ENCODE assay signal across 9 mouse cellular contexts in the genomic region with DNA sequence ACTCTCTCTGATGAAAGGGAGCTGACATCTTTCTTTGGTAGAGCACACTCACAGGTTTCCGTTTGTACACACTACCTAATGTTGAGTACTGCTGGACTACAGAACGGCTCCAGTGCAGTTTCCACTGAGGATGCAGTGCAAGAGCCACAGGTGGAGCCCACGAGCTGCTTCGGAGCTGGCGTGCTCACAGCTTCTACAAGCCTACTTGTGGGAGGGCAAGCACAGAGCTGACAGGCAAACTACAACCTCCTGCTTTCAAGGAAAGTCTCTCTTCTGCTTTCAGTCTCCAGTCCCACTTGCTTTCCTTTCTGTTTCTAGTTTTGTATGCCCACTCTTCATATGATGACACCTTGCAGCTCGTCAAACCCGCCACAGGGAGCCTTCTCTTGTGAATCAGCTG.
DNase-seq lines count a peak whose midpoint lies in the region; TF ChIP-seq lines count a peak whose summit lies in the region.
"Had no signal": no experiment of that assay in that cellular context is flagged by ENCODE, and none has a peak within 500 bp of the region (broad histone marks: within the 10 kb centered on the region; RNA-seq: fewer than 3 reads in every experiment).

No protein-coding gene starts in this region.

- H3K79me2 ChIP-seq in CH12.LX (replicated peaks; ENCODE audit: control insufficient read depth, extremely low read depth, insufficient read depth, poor library complexity, severe bottlenecking), result no peaks in the 10 kb centered on the region

- no peaks in the 10 kb centered on the region for H3K27me3 ChIP-seq in CH12.LX (replicated peaks)
- H3K27me3 ChIP-seq: neural tube, embryonic 13.5 days had no signal

- H3K36me3 ChIP-seq in CH12.LX (replicated peaks in 1 of 2; ENCODE audit: control insufficient read depth in 1 of 2, insufficient read depth in 1 of 2, low read length in 1 of 2), result no peaks in the 10 kb centered on the region
- H3K36me3 ChIP-seq: neural tube, embryonic 13.5 days had no signal

- peak in 1 of 2 experiments; percentile 82; a peak in 2 of 4 replicates for TF ChIP-seq CTCF in CH12.LX (conservative IDR thresholded peaks at IDR 0.05 in 1 of 2, IDR thresholded peaks at IDR 0.05 in 1 of 2; ENCODE audit: low read depth in 2 of 2, low read length in 2 of 2)
- TF ChIP-seq CTCF in olfactory bulb, adult 2 months (IDR thresholded peaks at IDR 0.05; ENCODE audit: insufficient read depth, low read depth, low read length), result peak; percentile 37; the same call in 1 of the 2 replicates

- TF ChIP-seq POLR2A in CH12.LX (IDR thresholded peaks at IDR 0.05; ENCODE audit: low read depth, low read length), result no peak
- TF ChIP-seq POLR2A in olfactory bulb, adult 2 months (IDR thresholded peaks at IDR 0.05; ENCODE audit: insufficient read depth, low read depth, low read length), result no peak

- dilution Hi-C loops in CH12.LX (cut with MboI; ENCODE audit: extremely low pct_ligation_motif_present, extremely low pct_unique_long_range_greater_than_20kb, low sequenced_read_pairs), result no loop called here

- no peaks in the 10 kb centered on the region for H3K9me3 ChIP-seq in CH12.LX (replicated peaks; ENCODE audit: low read length)
- H3K9me3 ChIP-seq: neural tube, embryonic 13.5 days had no signal

- peak; percentile 21; the same call in 1 of the 2 replicates for TF ChIP-seq EP300 in CH12.LX (IDR thresholded peaks at IDR 0.05; ENCODE audit: low read length)

- in situ Hi-C loops in CH12.LX (cut with MboI; ENCODE audit: low pct_ligation_motif_present, low pct_unique_long_range_greater_than_20kb, low sequenced_read_pairs), result loop anchor here (10.0 kb wide), 1 partner anchor 205 kb away; no protein-coding TSS in a partner anchor

- no peak overlapping the region for H3K9ac ChIP-seq in CH12.LX (ENCODE audit: insufficient read depth, low read depth)
- H3K9ac ChIP-seq: neural tube, embryonic 13.5 days had no signal

- H3K4me3 ChIP-seq in CH12.LX (replicated peaks in 1 of 3; ENCODE audit: low read depth in 2 of 3, low read length in 2 of 3, poor library complexity in 1 of 3), result no peak overlapping the region
- H3K4me3 ChIP-seq in olfactory bulb, adult 2 months (ENCODE audit: insufficient read depth, low read depth, low read length), result no peak overlapping the region
- H3K4me3 ChIP-seq: neural tube, embryonic 13.5 days had no signal

- DNase-seq in gastrocnemius, postnatal 10 days, result peak; percentile 12
- no peak for DNase-seq in gastrocnemius, postnatal 36 days
- peak; percentile 50 for DNase-seq in CH12.LX (ENCODE audit: extremely low read depth)
- peak; percentile 55 for DNase-seq in embryo, embryonic 10.5 days (ENCODE audit: low spot score)
- peak; percentile 42 to 53 for DNase-seq in heart, postnatal 14 days
- DNase-seq in left cerebral cortex, postnatal 36 days (ENCODE audit: low spot score in 2 of 2), result peak; percentile 47 to 54
- no peak for DNase-seq in gastrocnemius, postnatal 25 days

- no peak overlapping the region for H3K4me2 ChIP-seq in CH12.LX (ENCODE audit: insufficient read depth, low read depth, poor library complexity, severe bottlenecking)
- H3K4me2 ChIP-seq: neural tube, embryonic 13.5 days had no signal

- intact Hi-C loops in gastrocnemius, postnatal 36 days (cut with DNase I), result no loop called here
- intact Hi-C loops in heart, postnatal 14 days (cut with DNase I), result loop anchor here (1.0 to 5.0 kb wide), 2 partner anchors 83 to 202 kb away; no protein-coding TSS in a partner anchor
- intact Hi-C loops in left cerebral cortex, postnatal 36 days (cut with DNase I), result loop anchor here (10.0 kb wide), 1 partner anchor 85 kb away; the partner anchor contains the start of gene Rps6ka5

- TF ChIP-seq RAD21 in CH12.LX (IDR thresholded peaks at IDR 0.05; ENCODE audit: low read depth, low read length), result peak; percentile 82

- no peak overlapping the region for H3K27ac ChIP-seq in CH12.LX (ENCODE audit: insufficient read depth, low read depth)
- H3K27ac ChIP-seq in olfactory bulb, adult 2 months (ENCODE audit: insufficient read depth, low read depth, low read length), result no peak overlapping the region
- H3K27ac ChIP-seq: neural tube, embryonic 13.5 days had no signal

- H3K4me1 ChIP-seq in CH12.LX (ENCODE audit: control insufficient read depth in 1 of 2, insufficient read depth in 2 of 2), result peaks cover 0 to 17% of the 10 kb centered on the region in 2 experiments; a peak in 1 of 4 replicates
- H3K4me1 ChIP-seq in olfactory bulb, adult 2 months (ENCODE audit: control insufficient read depth, insufficient read depth, low read length), result 0 out of 2 replicates have a peak, but pooled peaks cover 5% of the 10 kb centered on the region
- H3K4me1 ChIP-seq: neural tube, embryonic 13.5 days had no signal

- 25% methylated on average over 7 of the region's 7 CpGs for WGBS in olfactory bulb, adult 2 months

TF ChIP-seq in CH12.LX, 34 proteins besides CTCF, POLR2A, EP300 and RAD21:
- TF ChIP-seq POLR2AphosphoS2 (IDR thresholded peaks at IDR 0.05; ENCODE audit: low read depth, low read length), result no peak
- no peak for TF ChIP-seq CHD2 (IDR thresholded peaks at IDR 0.05; ENCODE audit: low read length)
- TF ChIP-seq MEF2A (IDR thresholded peaks at IDR 0.05; ENCODE audit: borderline replicate concordance, low read depth, low read length), result no peak
- no peak for TF ChIP-seq ELF1 (IDR thresholded peaks at IDR 0.05; ENCODE audit: low read depth, low read length)
- TF ChIP-seq NRF1 (IDR thresholded peaks at IDR 0.05; ENCODE audit: low read depth, low read length), result 0 out of 2 replicates have a peak, but pooled peaks have one; percentile 7
- TF ChIP-seq MYC (IDR thresholded peaks at IDR 0.05; ENCODE audit: low read depth, low read length), result 0 out of 2 replicates have a peak, but pooled peaks have one; percentile 22
- no peak for TF ChIP-seq ZMIZ1 (IDR thresholded peaks at IDR 0.05; ENCODE audit: low read depth, low read length)
- TF ChIP-seq MAZ (IDR thresholded peaks at IDR 0.05; ENCODE audit: low read depth, low read length), result peak; percentile 27; the same call in 1 of the 2 replicates
- TF ChIP-seq SMC3 (IDR thresholded peaks at IDR 0.05; ENCODE audit: low read depth, low read length), result peak; percentile 78
- 0 out of 2 replicates have a peak, but pooled peaks have one; percentile 13 for TF ChIP-seq MAX (IDR thresholded peaks at IDR 0.05; ENCODE audit: low read length)
- no peak for TF ChIP-seq CHD1 (IDR thresholded peaks at IDR 0.05; ENCODE audit: low read depth, low read length)
- TF ChIP-seq SIN3A (IDR thresholded peaks at IDR 0.05; ENCODE audit: low read length), result no peak
- no peak for TF ChIP-seq NELFE (IDR thresholded peaks at IDR 0.05; ENCODE audit: low read depth, low read length)
- TF ChIP-seq IRF4 (IDR thresholded peaks at IDR 0.05; ENCODE audit: low read depth, low read length), result peak; percentile 64; the same call in 1 of the 2 replicates
- no peak for TF ChIP-seq E2F4 (IDR thresholded peaks at IDR 0.05; ENCODE audit: insufficient replicate concordance, low read depth, low read length)
- TF ChIP-seq RCOR1 (conservative IDR thresholded peaks at IDR 0.05; ENCODE audit: low read depth, low read length), result no peak
- TF ChIP-seq TCF12 (IDR thresholded peaks at IDR 0.05; ENCODE audit: low read depth, low read length), result no peak
- TF ChIP-seq USF2 (conservative IDR thresholded peaks at IDR 0.05; ENCODE audit: low read depth, low read length), result no peak
- peak; percentile 30; the same call in 1 of the 2 replicates for TF ChIP-seq ZC3H11A (IDR thresholded peaks at IDR 0.05; ENCODE audit: low read depth, low read length)
- TF ChIP-seq BHLHE40 (IDR thresholded peaks at IDR 0.05; ENCODE audit: low read depth, low read length), result no peak
- no peak for TF ChIP-seq MXI1 (IDR thresholded peaks at IDR 0.05; ENCODE audit: low read depth, low read length)
TF ChIP-seq in CH12.LX: peak in this region for 7.

Comparison
In these comparisons a context has a peak if more than half of its experiments do, and no peak if none do; other contexts are left out.
1. DNase-seq: peak in gastrocnemius, postnatal 10 days (single experiment), CH12.LX (single experiment), embryo, embryonic 10.5 days (single experiment), heart, postnatal 14 days (2 of 2) and left cerebral cortex, postnatal 36 days (2 of 2); none in gastrocnemius, postnatal 36 days (0 of 2) and gastrocnemius, postnatal 25 days (single experiment).